22 mouse cellular contexts compared by ENCODE assay signal in the genomic region with DNA sequence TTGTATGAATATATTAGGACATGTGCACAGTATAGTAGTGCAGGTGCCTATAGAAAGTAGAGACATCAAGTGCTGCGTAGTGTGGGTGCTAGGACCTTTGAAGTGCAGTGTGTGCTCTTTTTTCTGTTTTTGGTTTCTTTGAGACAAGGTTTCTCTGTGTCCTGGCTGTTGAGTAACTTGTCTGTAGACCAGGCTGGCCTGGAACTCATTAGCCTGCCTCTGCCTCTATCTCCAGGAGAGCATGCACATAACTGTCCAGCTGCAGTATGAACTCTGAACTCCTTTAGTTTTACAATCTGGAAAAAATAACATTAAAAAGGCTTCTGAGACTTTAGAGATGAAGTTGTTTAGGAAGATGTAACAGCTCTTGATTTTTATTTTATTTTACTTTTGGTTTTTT. TPM values are rescaled to one million over a fixed set of nuclear protein-coding genes. Genes with fewer than 3 reads are reported as not detected.
A peak's percentile ranks its signal among the peaks of the same experiment; 100 is the strongest.
DNase-seq lines count a peak whose midpoint lies in the region; ATAC-seq lines count a peak whose summit lies in the region.
"Had no signal": no experiment of that assay in that cellular context is flagged by ENCODE, and none has a peak within 500 bp of the region (broad histone marks: within the 10 kb centered on the region; RNA-seq: fewer than 3 reads in every experiment).

No protein-coding gene starts in this region.

- peak; percentile 20 for DNase-seq in kidney, adult 9 months
- no peak for DNase-seq in kidney, postnatal 10 days
- DNase-seq in embryo, embryonic 11.5 days (ENCODE audit: low read depth, low spot score) = peak; percentile 7
- peak; percentile 40 for DNase-seq in forelimb bud, embryonic 11.5 days (ENCODE audit: low read depth, low spot score)
- peak; percentile 20 for DNase-seq in yolk sac, embryonic 10.5 days (ENCODE audit: low spot score)
- no peak for DNase-seq in layer of hippocampus, adult 8-10 months (ENCODE audit: low spot score in 2 of 2)
- DNase-seq in layer of hippocampus, postnatal 36 days = no peak
- DNase-seq: adrenal gland, adult 2 months; adrenal gland, postnatal 36 days; cerebellum, adult 18-20 months; cerebellum, postnatal 14 days; gastrocnemius, adult 2 months; gastrocnemius, postnatal 36 days; heart, adult 2 months; kidney, adult 8-10 months; kidney, postnatal 14 days; thymus, adult 2 months had no signal

- no peak for ATAC-seq in granulocyte monocyte progenitor cell, adult 5-6 weeks (replicated peaks; ENCODE audit: poor library complexity, severe bottlenecking)
- ATAC-seq: forebrain, embryonic 14.5 days; hindbrain, embryonic 16.5 days; intestine, embryonic 15.5 days; midbrain, embryonic 16.5 days had no signal

RNA-seq across cellular contexts. Expression of a gene that starts 41.5 kb away (rescaled TPM):
- total RNA-seq in granulocyte monocyte progenitor cell, adult 5-6 weeks (2014; fragmentation: Nextera tagmentation) = 82.1 and 90.8 TPM in 2 replicates
- 94.3 and 103 TPM in 2 replicates for total RNA-seq in granulocyte monocyte progenitor cell, adult 5-6 weeks (2017)
- 10 to 100 TPM; 24.3 to 27.6 (median 25.1) TPM for total RNA-seq in layer of hippocampus, adult 8-10 months (2022)
- total RNA-seq in layer of hippocampus, postnatal 36 days (2021) = 10 to 100 TPM; 25.6 to 31.2 TPM

Comparison
In these comparisons a context has a peak if more than half of its experiments do, and no peak if none do; other contexts are left out.
1. DNase-seq: peak in kidney, adult 9 months (single experiment), embryo, embryonic 11.5 days (single experiment), forelimb bud, embryonic 11.5 days (single experiment) and yolk sac, embryonic 10.5 days (single experiment); none in kidney, postnatal 10 days (single experiment), layer of hippocampus, adult 8-10 months (0 of 2) and layer of hippocampus, postnatal 36 days (0 of 2).